Mouse (Mus musculus) neural tube, embryonic 14.5 days (tissue): ENCODE data around the gene Dnah7a. TPM values are rescaled to one million over a fixed set of nuclear protein-coding genes. Genes with fewer than 3 reads are reported as not detected.
"Not testable (repeated sequence)": the region's sequence is repeated elsewhere in the genome, so short reads cannot be mapped to it uniquely, and the experiment has no call there.

ENCODE experiments used
- ATAC-seq: fragments of 200-750 bp; cut with Nextera tagmentation; 2 replicates; pipeline ENCODE4 v1.8.0; 2017; ENCODE audit warnings: low read depth, mild to moderate bottlenecking, moderate TSS enrichment, moderate library complexity
- H3K27ac ChIP-seq: fragments of 300-500 bp; sonication (generic); 2 replicates; pipeline ENCODE4 v1.5.1; 2014; ENCODE audit warnings: low read depth, mild to moderate bottlenecking, control low read depth, low read length, moderate library complexity, mixed read lengths
- H3K27me3 ChIP-seq: fragments of 300-500 bp; sonication (generic); 2 replicates; pipeline ENCODE4 v1.6.1; 2014; ENCODE audit warnings: low read length; ENCODE audit not compliant: control insufficient read depth, insufficient read depth
- H3K36me3 ChIP-seq: fragments of 300-500 bp; sonication (generic); 2 replicates; pipeline ENCODE4 v1.6.1; 2014; ENCODE audit warnings: low read length, mixed read lengths; ENCODE audit not compliant: control insufficient read depth, insufficient read depth
- H3K4me1 ChIP-seq: fragments of 300-500 bp; sonication (generic); 2 replicates; pipeline ENCODE4 v1.6.1; 2014; ENCODE audit warnings: low read length; ENCODE audit not compliant: control insufficient read depth, insufficient read depth
- H3K4me2 ChIP-seq: fragments of 300-500 bp; sonication (generic); 2 replicates; pipeline ENCODE4 v1.6.1; 2014; ENCODE audit warnings: mild to moderate bottlenecking, low read depth, low read length, control low read depth
- H3K4me3 ChIP-seq: fragments of 300-500 bp; sonication (generic); 2 replicates; pipeline ENCODE4 v1.5.1; 2014; ENCODE audit warnings: low read depth, low read length, control low read depth, mixed read lengths
- H3K9ac ChIP-seq: fragments of 300-500 bp; sonication (generic); replicated peaks from 2 replicates; pipeline ENCODE4 v1.6.1; 2014; ENCODE audit warnings: low read depth, mild to moderate bottlenecking, control low read depth, low read length, mixed read lengths
- H3K9me3 ChIP-seq: fragments of 300-500 bp; sonication (generic); 2 replicates; pipeline ENCODE4 v1.6.1; 2016; ENCODE audit warnings: low read length; ENCODE audit not compliant: control insufficient read depth
- WGBS: fragments of 180-500 bp; shearing (Covaris S2); extraction: QIAGEN DNeasy Blood & Tissue Kit; methylation state at CpG from one replicate; pipeline ENCODE4 v1.1.7; 2014; 5-methylcytosine and 5-hydroxymethylcytosine counted together
- polyA plus RNA-seq: library from polyadenylated mRNA; unstranded; fragments of >200 nt; fragmentation: Nextera tagmentation; extraction: Ambion mirVana; gene quantifications from 2 replicates; pipeline ENCODE4 v1.2.1, GENCODE M21; 2014

The Dnah7a gene
- polyA plus RNA-seq: 14.3 and 17.9 TPM in 2 replicates

- Histone ChIP-seq H3K4me2 (peak within 1 kb of the TSS; percentile 68), H3K4me3 (peak within 1 kb of the TSS; percentile 50), H3K36me3 (no peaks in the 10 kb centered on the region), H3K9me3 (no peaks in the 10 kb centered on the region), H3K27ac (peak within 1 kb of the TSS; percentile 75), H3K9ac (peak within 1 kb of the TSS; percentile 52), H3K27me3 (no peaks in the 10 kb centered on the region), H3K4me1 (peaks cover 2% of the 10 kb centered on the region; the same call in 1 of the 2 replicates)
- ATAC-seq: peak; percentile 91
- WGBS: 15% methylated on average over 42 of the region's 42 CpGs
Observed at GRCm38 (mm10) chr1:53706431-53707361, at the start of gene Dnah7a. TSS of gene Dnah7a (minus strand) at chr1:53706784.

DNA sequence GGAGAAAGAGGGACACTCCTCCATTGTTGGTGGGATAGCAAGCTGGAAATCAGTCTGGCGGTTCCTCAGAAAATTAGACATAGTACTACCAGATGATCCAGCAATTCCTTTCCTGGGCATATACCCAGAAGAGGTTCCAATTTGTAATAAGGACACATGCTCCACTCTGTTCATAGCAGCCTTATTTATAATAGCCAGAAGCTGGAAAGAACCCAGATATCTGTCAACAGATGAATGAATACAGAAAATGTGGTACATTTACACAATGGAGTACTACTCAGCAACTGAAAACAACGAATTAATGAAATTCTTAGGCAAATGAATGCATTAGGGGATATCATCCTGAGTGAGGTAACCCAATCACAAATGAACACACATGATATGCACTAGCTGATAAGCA is 46.9 kb upstream of the Dnah7a start:
- H3K9ac ChIP-seq, H3K4me1 ChIP-seq, H3K36me3 ChIP-seq, H3K27ac ChIP-seq, H3K4me3 ChIP-seq, H3K9me3 ChIP-seq, ATAC-seq, H3K4me2 ChIP-seq, H3K27me3 ChIP-seq: not testable (repeated sequence)
- WGBS: 82% methylated on average over 2 of the region's 2 CpGs

DNA sequence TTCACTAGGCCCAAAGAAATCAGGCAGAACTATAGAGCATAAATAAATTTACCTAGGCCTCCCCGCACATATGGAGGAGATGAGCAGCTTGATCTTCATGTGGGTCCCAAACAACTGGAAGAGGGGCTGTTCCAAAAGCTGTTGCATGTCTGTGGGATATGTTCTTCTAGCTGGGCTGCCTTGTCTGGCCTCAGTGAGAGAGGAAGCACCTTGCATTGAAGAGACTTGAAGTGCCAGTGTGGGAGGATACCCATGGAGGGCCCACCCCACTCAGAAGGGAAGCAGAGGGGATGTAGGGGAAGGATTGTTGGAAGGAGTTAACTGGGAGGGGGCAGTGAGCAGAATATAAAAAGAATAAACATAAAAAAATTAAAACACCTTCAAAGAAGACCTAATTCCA is 44.6 kb upstream of the Dnah7a start:
- Histone ChIP-seq H3K27ac (no peak overlapping the region), H3K9ac (no peak overlapping the region), H3K27me3 (no peaks in the 10 kb centered on the region), H3K4me1 (no peaks in the 10 kb centered on the region), H3K9me3 (no peaks in the 10 kb centered on the region), H3K4me3 (no peak overlapping the region), H3K36me3 (no peaks in the 10 kb centered on the region), H3K4me2 (no peak overlapping the region)
- ATAC-seq: no peak
- WGBS: 77% methylated on average over 1 of the region's 1 CpGs

DNA sequence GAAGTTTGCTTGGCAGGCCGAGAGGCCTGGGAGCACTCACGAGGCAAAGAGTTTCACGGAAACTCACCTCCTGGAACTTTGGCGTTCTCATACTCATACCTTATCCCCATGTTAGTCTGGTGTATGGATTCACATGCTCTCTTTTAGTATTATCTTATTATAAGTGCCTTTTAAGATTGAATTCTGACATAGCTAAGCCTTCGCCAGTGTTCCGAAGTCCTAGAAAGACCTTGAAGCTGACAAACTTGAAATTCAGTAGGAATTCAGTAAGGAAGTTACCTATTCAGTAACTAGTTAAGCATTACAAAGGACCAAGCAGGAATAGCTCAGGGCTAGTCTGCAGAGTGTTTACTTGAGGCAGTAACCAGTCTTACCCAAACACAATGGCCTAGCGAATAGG is 44.1 kb upstream of the Dnah7a start:
- not testable (repeated sequence) for H3K4me1 ChIP-seq, H3K4me2 ChIP-seq, H3K9me3 ChIP-seq, H3K36me3 ChIP-seq, H3K27ac ChIP-seq, H3K9ac ChIP-seq, H3K27me3 ChIP-seq, ATAC-seq, H3K4me3 ChIP-seq
- WGBS: 89% methylated on average over 7 of the region's 7 CpGs

GRCm38 (mm10) chr1:53749881-53750385 is 43.3 kb upstream of the Dnah7a start:
- not testable (repeated sequence) for H3K27ac ChIP-seq, H3K4me3 ChIP-seq, H3K9ac ChIP-seq, H3K36me3 ChIP-seq, H3K4me2 ChIP-seq, H3K4me1 ChIP-seq, H3K9me3 ChIP-seq, ATAC-seq, H3K27me3 ChIP-seq
- whole genome bisulfite sequencing: 68% methylated on average over 1 of the region's 1 CpGs

DNA sequence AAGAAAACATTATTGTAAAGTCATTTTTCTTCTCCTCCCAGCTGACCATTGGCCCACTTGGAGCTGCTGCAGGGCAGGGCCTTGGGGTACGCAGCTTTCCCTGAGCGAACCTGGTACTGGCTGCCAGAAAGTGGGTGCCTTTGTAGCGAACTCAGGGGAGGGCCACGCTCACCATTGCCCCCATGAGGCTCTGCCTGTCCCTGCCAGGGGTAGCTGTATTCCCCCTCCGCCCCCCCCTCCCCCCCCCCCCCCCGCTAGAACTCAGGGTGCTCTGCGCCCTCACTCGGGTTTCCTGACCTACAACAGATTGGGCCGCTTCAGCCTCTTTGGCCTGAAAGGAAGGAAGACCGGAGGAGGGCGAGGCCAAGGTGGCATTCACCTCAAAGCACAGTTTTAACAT is 42.0 kb upstream of the Dnah7a start:
- Histone ChIP-seq H3K9me3 (no peaks in the 10 kb centered on the region), H3K27ac (no peak overlapping the region), H3K4me1 (no peaks in the 10 kb centered on the region), H3K4me2 (no peak overlapping the region), H3K9ac (no peak overlapping the region), H3K36me3 (no peaks in the 10 kb centered on the region), H3K4me3 (no peak overlapping the region), H3K27me3 (no peaks in the 10 kb centered on the region)
- WGBS: 24% methylated on average over 10 of the region's 11 CpGs
- no peak; the same call in 1 of the 2 replicates for ATAC-seq

- no peak overlapping the region for H3K9ac ChIP-seq
- 75% methylated on average over 5 of the region's 5 CpGs for WGBS
Observed at GRCm38 (mm10) chr1:53746001-53746400, 39.4 kb upstream of the Dnah7a start.

DNA sequence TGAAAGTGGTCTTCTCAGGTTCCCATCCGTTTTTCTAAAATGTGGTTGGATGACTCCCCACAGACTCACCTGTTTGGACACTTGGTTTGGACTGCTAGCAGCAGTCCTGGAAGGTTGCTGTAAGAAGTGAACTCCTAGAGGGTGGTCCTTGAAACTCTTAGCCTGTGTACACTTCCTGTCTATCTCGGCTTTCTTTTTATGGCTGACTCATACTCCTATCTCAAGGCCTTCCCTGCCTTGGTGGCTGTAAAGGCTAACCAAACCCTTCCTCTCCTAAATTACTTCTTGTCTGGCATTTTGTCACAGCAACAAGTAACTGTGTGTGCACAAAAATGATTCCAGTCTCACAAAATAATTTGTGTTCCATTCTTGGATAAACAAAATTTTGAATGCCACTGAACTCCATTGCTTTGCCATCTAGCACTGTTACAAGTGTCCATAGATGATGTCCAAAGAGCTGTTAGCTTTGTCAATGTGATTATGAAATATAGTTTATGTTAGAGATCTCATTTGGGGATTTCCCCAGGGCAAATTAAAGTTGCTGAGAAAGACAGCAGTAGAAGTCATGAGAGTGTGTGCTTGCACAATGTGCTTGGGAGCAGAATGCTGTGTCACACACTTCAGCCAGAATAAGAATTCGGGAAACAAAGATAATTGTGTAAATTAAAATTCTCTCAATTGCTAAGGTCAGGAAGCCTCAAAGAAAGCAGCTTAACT is 35.3 kb upstream of the Dnah7a start:
- H3K4me1 ChIP-seq: no peaks in the 10 kb centered on the region
- H3K36me3 ChIP-seq: no peaks in the 10 kb centered on the region
- H3K9ac ChIP-seq: no peak overlapping the region
- H3K27me3 ChIP-seq: no peaks in the 10 kb centered on the region
- no peak overlapping the region for H3K27ac ChIP-seq
- 91% methylated on average over 3 of the region's 3 CpGs for WGBS
- ATAC-seq: no peak
- no peak overlapping the region for H3K4me3 ChIP-seq
- no peaks in the 10 kb centered on the region for H3K9me3 ChIP-seq
- no peak overlapping the region for H3K4me2 ChIP-seq

More at GRCm38 (mm10) chr1:53746001-53746400, 39.4 kb upstream of the Dnah7a start:
- Histone ChIP-seq H3K36me3 (no peaks in the 10 kb centered on the region), H3K27me3 (no peaks in the 10 kb centered on the region), H3K9me3 (no peaks in the 10 kb centered on the region), H3K4me2 (no peak overlapping the region), H3K4me1 (no peaks in the 10 kb centered on the region), H3K27ac (no peak overlapping the region), H3K4me3 (no peak overlapping the region)
- ATAC-seq: no peak
